Mouse (Mus musculus) small intestine, adult 2 months (tissue): ENCODE measurements around the gene Atp2b1. TPM values are rescaled to one million over a fixed set of nuclear protein-coding genes. Genes with fewer than 3 reads are reported as not detected.
"Not testable (repeated sequence)": the region's sequence is repeated elsewhere in the genome, so short reads cannot be mapped to it uniquely, and the experiment has no call there.

Experiments used
- H3K27ac ChIP-seq: fragments of 200-500 bp; 2 replicates; pipeline ENCODE4 v1.5.1; 2012; ENCODE audit warnings: low read depth, low read length, control low read depth, inconsistent platforms; ENCODE audit not compliant: insufficient read depth
- H3K27me3 ChIP-seq: fragments of 200-500 bp; 2 replicates; pipeline ENCODE4 v1.6.1; 2012; ENCODE audit warnings: mild to moderate bottlenecking, moderate library complexity, low read length, inconsistent platforms; ENCODE audit not compliant: control insufficient read depth, insufficient read depth
- H3K36me3 ChIP-seq: fragments of 200-500 bp; 2 replicates; pipeline ENCODE4 v1.6.1; 2012; ENCODE audit warnings: mild to moderate bottlenecking, low read length, control low read depth, inconsistent platforms; ENCODE audit not compliant: control insufficient read depth, insufficient read depth
- H3K4me1 ChIP-seq: fragments of 200-500 bp; 2 replicates; pipeline ENCODE4 v1.6.1; 2012; ENCODE audit warnings: low read length, inconsistent platforms, mixed read lengths; ENCODE audit not compliant: control insufficient read depth, insufficient read depth, insufficient read length
- H3K4me3 ChIP-seq: fragments of 200-500 bp; 2 replicates; pipeline ENCODE4 v1.5.1; 2012; ENCODE audit warnings: low read depth, mild to moderate bottlenecking, control low read depth, inconsistent platforms, low read length, moderate library complexity
- CTCF ChIP-seq: fragments of 200-500 bp; IDR thresholded peaks from 2 replicates; pipeline ENCODE4 v1.5.1; 2012; ENCODE audit warnings: low read depth, mild to moderate bottlenecking, control low read depth, inconsistent platforms, low read length, moderate library complexity, mixed read lengths; ENCODE audit not compliant: insufficient replicate concordance, insufficient read length; ENCODE audit errors: extremely low read depth
- POLR2A ChIP-seq: fragments of 200-500 bp; IDR thresholded peaks from 2 replicates; pipeline ENCODE4 v1.6.1; 2012; ENCODE audit warnings: low read depth, mild to moderate bottlenecking, control low read depth, inconsistent platforms, low read length, moderate library complexity
- WGBS: fragments of 180-500 bp; shearing (Covaris S2); methylation state at CpG from one replicate; pipeline ENCODE4 v1.1.7; 2018; 5-methylcytosine and 5-hydroxymethylcytosine counted together
- polyA plus RNA-seq: library from polyadenylated mRNA; depleted of rRNA; stranded (reverse); fragments of >200 nt; gene quantifications from 2 replicates; pipeline ENCODE4 v1.2.3, GENCODE M21; 2012

Gene Atp2b1
- polyA plus RNA-seq, 1 experiment, result 4.1 TPM

- Histone ChIP-seq H3K4me3 (no peak overlapping the region), H3K27me3 (no peaks in the 10 kb centered on the region), H3K36me3 (peaks cover 66% of the 10 kb centered on the region), H3K27ac (no peak overlapping the region), H3K4me1 (no peaks in the 10 kb centered on the region)
- 91% methylated on average over 3 of the region's 3 CpGs for WGBS
- no peak for TF ChIP-seq CTCF
These were observed 77.8 kb downstream of the Atp2b1 start for GRCm38 (mm10) chr10:98991964-98992363.

GRCm38 (mm10) chr10:98993186-98993585 is 79.0 kb downstream of the Atp2b1 start:
- 90% methylated on average over 8 of the region's 8 CpGs for WGBS
- no peaks in the 10 kb centered on the region for H3K4me1 ChIP-seq
- H3K27ac ChIP-seq, result no peak overlapping the region
- H3K27me3 ChIP-seq, result no peaks in the 10 kb centered on the region
- H3K4me3 ChIP-seq, result no peak overlapping the region
- no peak for TF ChIP-seq CTCF
- TF ChIP-seq POLR2A, result no peak
- H3K36me3 ChIP-seq, result peaks cover 65% of the 10 kb centered on the region

GRCm38 (mm10) chr10:98995016-98995747 is 81.0 kb downstream of the Atp2b1 start:
- not testable (repeated sequence) for H3K27ac ChIP-seq, H3K4me1 ChIP-seq, H3K4me3 ChIP-seq, H3K27me3 ChIP-seq
- H3K36me3 ChIP-seq, result peaks cover 66% of the 10 kb centered on the region
- WGBS, result 86% methylated on average over 6 of the region's 6 CpGs

- H3K27ac ChIP-seq, result no peak overlapping the region
- no peaks in the 10 kb centered on the region for H3K27me3 ChIP-seq
- H3K36me3 ChIP-seq, result peaks cover 63% of the 10 kb centered on the region
- no peak for TF ChIP-seq POLR2A
- TF ChIP-seq CTCF, result no peak
- WGBS, result 92% methylated on average over 3 of the region's 3 CpGs
- no peak overlapping the region for H3K4me3 ChIP-seq
- no peaks in the 10 kb centered on the region for H3K4me1 ChIP-seq
These were observed 90.7 kb downstream of the Atp2b1 start for GRCm38 (mm10) chr10:99004866-99005265.

GRCm38 (mm10) chr10:99011084-99011483 is 96.9 kb downstream of the Atp2b1 start:
- TF ChIP-seq POLR2A (no peak), CTCF (no peak)
- H3K27ac ChIP-seq, result no peak overlapping the region
- WGBS, result 79% methylated on average over 3 of the region's 3 CpGs

GRCm38 (mm10) chr10:99012086-99012485 is 97.9 kb downstream of the Atp2b1 start:
- no peaks in the 10 kb centered on the region for H3K27me3 ChIP-seq
- peaks cover 58% of the 10 kb centered on the region for H3K36me3 ChIP-seq
- H3K4me1 ChIP-seq, result no peaks in the 10 kb centered on the region
- no peak for TF ChIP-seq CTCF
- 90% methylated on average over 5 of the region's 5 CpGs for WGBS
- H3K27ac ChIP-seq, result no peak overlapping the region
- no peak overlapping the region for H3K4me3 ChIP-seq

More at GRCm38 (mm10) chr10:99011084-99011483, 96.9 kb downstream of the Atp2b1 start:
- no peaks in the 10 kb centered on the region for H3K4me1 ChIP-seq
- H3K4me3 ChIP-seq, result no peak overlapping the region
- H3K27me3 ChIP-seq, result no peaks in the 10 kb centered on the region
- peaks cover 57% of the 10 kb centered on the region for H3K36me3 ChIP-seq

- TF ChIP-seq CTCF (no peak), POLR2A (no peak)
- H3K4me1 ChIP-seq, result no peaks in the 10 kb centered on the region
- no peak overlapping the region for H3K27ac ChIP-seq
- H3K27me3 ChIP-seq, result no peaks in the 10 kb centered on the region
- no peak overlapping the region for H3K4me3 ChIP-seq
- 94% methylated on average over 13 of the region's 13 CpGs for WGBS
- peaks cover 69% of the 10 kb centered on the region for H3K36me3 ChIP-seq
These were observed 100.5 kb downstream of the Atp2b1 start for GRCm38 (mm10) chr10:99014737-99015136.

- Histone ChIP-seq H3K4me1 (no peaks in the 10 kb centered on the region), H3K4me3 (no peak overlapping the region), H3K27me3 (no peaks in the 10 kb centered on the region), H3K27ac (no peak overlapping the region), H3K36me3 (peaks cover 61% of the 10 kb centered on the region)
- TF ChIP-seq POLR2A, result no peak
- TF ChIP-seq CTCF, result no peak
- WGBS, result 88% methylated on average over 5 of the region's 5 CpGs
These were observed 102.8 kb downstream of the Atp2b1 start for GRCm38 (mm10) chr10:99016996-99017395.
